Mouse (Mus musculus) thymus, adult 2 months (tissue): Measurements from ENCODE around the gene Irgq.

ENCODE experiments used
- CTCF ChIP-seq: fragments of 200-500 bp; IDR thresholded peaks from 2 replicates; pipeline ENCODE4 v1.5.1; 2012; ENCODE audit warnings: mild to moderate bottlenecking, control low read depth, low read length, moderate library complexity, borderline replicate concordance; ENCODE audit not compliant: control insufficient read depth, poor library complexity, insufficient read depth; ENCODE audit errors: extremely low read depth
- POLR2A ChIP-seq: fragments of 200-500 bp; IDR thresholded peaks from 2 replicates; pipeline ENCODE4 v1.6.1; 2012; ENCODE audit warnings: mild to moderate bottlenecking, low read length, control low read depth, moderate library complexity; ENCODE audit not compliant: control insufficient read depth, poor library complexity, insufficient read depth; ENCODE audit errors: extremely low read depth

- TF ChIP-seq CTCF = no peak
- no peak for TF ChIP-seq POLR2A
These were observed 57.0 kb downstream of the Irgq start, which contains the start of the genes Ethe1 and Zfp575 for GRCm38 (mm10) chr7:24587330-24588105.
